Mouse (Mus musculus) T-helper 17 cell (primary cell): ENCODE data around the gene Cdk20.

Experiments used
- in situ Hi-C, 2 experiments: fragments of 300-600 bp; cut with MboI, MseI; formaldehyde crosslinking; loops; 1 replicate in 1 of 2; 2 replicates in 1 of 2; pipeline ENCODE4 v1.15.1; 2025; ENCODE audit warnings: high pct_unique_total_duplicates in 2 of 2

Cdk20 gene

DNA sequence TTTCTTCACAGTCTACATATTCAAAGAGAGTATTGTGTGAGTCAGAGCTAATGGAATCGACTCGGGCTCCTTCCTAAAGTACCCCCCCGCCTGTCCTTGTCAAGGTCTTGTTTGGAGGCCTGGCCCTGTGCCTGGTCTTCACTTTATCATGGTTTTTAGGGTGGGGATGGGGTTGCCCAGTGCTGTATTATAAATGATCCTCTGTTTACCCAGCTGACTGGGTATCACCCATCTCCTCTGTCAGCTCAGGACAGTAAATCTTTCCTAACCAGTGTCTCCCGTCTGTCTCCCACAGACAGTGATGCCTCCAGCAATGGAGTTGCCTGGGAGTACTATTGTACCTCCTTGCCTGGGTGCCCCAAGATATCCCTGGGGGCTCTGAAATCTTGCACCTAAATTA is 45.9 kb downstream of the Cdk20 start:
- in situ Hi-C loops, result no loop called here

DNA sequence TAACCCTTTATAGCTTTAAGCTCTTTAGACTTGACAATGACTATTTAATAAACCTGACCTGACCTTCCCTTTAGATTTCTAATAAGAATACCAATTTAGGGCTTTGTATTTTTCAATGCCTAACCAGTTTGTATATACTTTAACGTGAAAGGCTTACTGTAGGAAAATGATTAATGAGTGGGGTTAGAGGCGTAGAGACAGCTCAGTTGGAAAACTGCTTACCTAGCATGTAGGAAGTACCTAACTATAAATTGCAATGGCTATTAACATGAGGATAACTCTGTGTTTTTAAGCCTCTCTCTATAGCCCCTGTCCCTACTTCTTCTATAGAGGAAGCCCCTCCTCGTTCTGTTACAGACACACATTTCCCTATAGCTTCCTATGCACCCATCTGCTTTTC is 47.8 kb downstream of the Cdk20 start:
- in situ Hi-C loops, result loop anchor here in 1 of 2 experiments (10.0 kb wide), 1 partner anchor 595 kb away; no protein-coding TSS in a partner anchor

DNA sequence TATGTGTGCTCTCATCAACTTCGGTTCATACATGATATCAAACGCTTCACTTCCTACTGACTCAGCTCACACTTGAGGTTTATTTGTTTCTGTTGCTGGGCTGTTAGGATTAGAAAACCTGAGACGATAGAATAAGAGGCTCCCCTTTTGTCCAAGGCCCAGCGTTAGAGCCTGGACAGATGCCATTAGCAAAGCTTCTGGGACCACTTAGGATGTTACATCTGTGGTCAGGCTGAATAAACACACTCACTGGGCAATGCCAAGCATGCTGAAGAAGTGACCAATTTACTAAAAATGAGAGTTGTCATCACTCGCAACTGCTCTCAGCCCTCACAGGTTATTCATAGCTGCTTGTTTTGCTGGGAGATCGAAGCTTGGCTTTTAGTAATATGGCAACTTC is 57.8 kb downstream of the Cdk20 start:
- in situ Hi-C loops, result loop anchor here in 1 of 2 experiments (10.0 kb wide), 1 partner anchor 585 kb away; no protein-coding TSS in a partner anchor
